Mouse (Mus musculus) CH12.LX (cell line): ENCODE results near the gene Gm47959.
"Not testable (repeated sequence)": the region's sequence is repeated elsewhere in the genome, so short reads cannot be mapped to it uniquely, and the experiment has no call there.

Experiments
- CHD1 ChIP-seq: IDR thresholded peaks from 2 replicates; pipeline ENCODE4 v1.6.1; 2012; ENCODE audit warnings: low read depth, low read length, improper control_type of control experiment, inconsistent platforms
- CTCF ChIP-seq, 2 experiments: IDR thresholded peaks in 1 of 2; conservative IDR thresholded peaks in 1 of 2; 2 replicates each; pipeline ENCODE4 v1.5.1; 2011 to 2012; ENCODE audit warnings: low read depth in 2 of 2, low read length in 2 of 2, improper control_type of control experiment in 1 of 2, inconsistent platforms in 1 of 2, mild to moderate bottlenecking in 1 of 2, moderate library complexity in 1 of 2
- EP300 ChIP-seq: IDR thresholded peaks from 2 replicates; pipeline ENCODE4 v1.6.1; 2011; ENCODE audit warnings: low read length, improper control_type of control experiment
- IRF4 ChIP-seq: IDR thresholded peaks from 2 replicates; pipeline ENCODE4 v1.6.1; 2014; ENCODE audit warnings: low read depth, mild to moderate bottlenecking, inconsistent platforms, low read length, improper control_type of control experiment
- POLR2AphosphoS2 ChIP-seq: IDR thresholded peaks from 2 replicates; pipeline ENCODE4 v1.6.1; 2011; ENCODE audit warnings: low read depth, low read length, improper control_type of control experiment
- RAD21 ChIP-seq: IDR thresholded peaks from 2 replicates; pipeline ENCODE4 v1.6.1; 2011; ENCODE audit warnings: low read depth, mild to moderate bottlenecking, low read length, improper control_type of control experiment, moderate library complexity
- ZC3H11A ChIP-seq: IDR thresholded peaks from 2 replicates; pipeline ENCODE4 v1.6.1; 2012; ENCODE audit warnings: low read depth, mild to moderate bottlenecking, inconsistent platforms, low read length, improper control_type of control experiment

DNA sequence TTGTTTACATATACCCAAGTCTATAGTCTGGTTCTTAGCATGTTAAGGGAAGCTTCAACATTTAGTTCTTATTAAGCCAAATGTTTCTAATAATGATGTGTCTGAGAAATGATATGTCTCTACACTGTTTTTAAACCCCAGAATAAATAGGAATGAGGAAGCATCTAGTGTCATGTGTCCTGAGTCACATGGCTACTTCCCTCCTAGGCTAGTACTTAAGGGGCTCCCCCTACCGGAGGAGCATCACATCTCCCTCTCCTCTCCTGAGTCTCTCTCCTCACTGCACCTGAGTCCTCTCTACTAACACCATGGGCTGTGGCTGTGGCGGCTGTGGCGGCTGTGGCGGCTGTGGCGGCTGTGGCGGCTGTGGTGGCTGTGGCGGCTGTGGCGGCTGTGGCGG, at the start of gene Gm47959:
- not testable (repeated sequence) for TF ChIP-seq IRF4; EP300; POLR2AphosphoS2; CTCF (conservative IDR thresholded peaks at IDR 0.05 in 1 of 2, IDR thresholded peaks at IDR 0.05 in 1 of 2; ENCODE audit: low read depth in 2 of 2, low read length in 2 of 2); CHD1; RAD21; ZC3H11A
